Mouse (Mus musculus) lung, postnatal 0 days (tissue): ENCODE data around the gene Fosl2.

ENCODE experiments used
- CTCF ChIP-seq: IDR thresholded peaks from 2 replicates; pipeline ENCODE4 v1.5.1; 2016; ENCODE audit warnings: antibody characterized with exemption, mild to moderate bottlenecking
- EP300 ChIP-seq: IDR thresholded peaks from 2 replicates; pipeline ENCODE4 v1.6.1; 2016; ENCODE audit warnings: antibody characterized with exemption, mild to moderate bottlenecking, control low read depth

- TF ChIP-seq CTCF: no peak
- no peak for TF ChIP-seq EP300
Observed at GRCm38 (mm10) chr5:32092281-32092680, 43.3 kb upstream of the Fosl2 start.
